Mouse (Mus musculus): ENCODE data around the gene Sumo3.

DNA sequence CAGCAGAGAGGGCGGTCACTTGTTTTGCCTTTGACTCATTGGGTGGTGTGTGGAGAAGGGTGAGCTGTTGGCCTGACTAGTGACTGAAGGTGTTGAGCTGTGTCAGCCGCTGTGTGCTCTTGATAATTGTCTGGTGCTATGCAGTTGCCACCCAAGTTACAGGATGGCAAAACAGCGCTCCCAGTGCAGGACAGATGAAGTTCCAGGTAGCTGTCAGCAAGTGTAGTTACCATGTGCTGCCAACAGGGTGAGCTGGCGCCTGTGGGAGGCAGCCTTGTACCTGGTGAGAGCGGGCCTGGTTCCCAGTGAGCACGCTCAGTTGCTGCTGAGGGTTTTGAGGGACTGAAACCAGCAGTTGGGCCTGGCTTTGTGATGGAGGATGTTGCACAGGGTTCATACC lies 15.1 kb upstream of the Sumo3 start:
- TF ChIP-seq CTCF (IDR thresholded peaks at IDR 0.05; ENCODE audit: low read depth) (peak; percentile 78), EP300 (IDR thresholded peaks at IDR 0.05; ENCODE audit: low read depth) (no peak)

Measured in heart, postnatal 0 days (tissue).